Mouse (Mus musculus): ENCODE measurements at regions not wholly inside any gene's neighbourhood (a gene's known extent, or its start where the extent isn't known, plus 50 kb on each side); places are given as distances from the start of the nearest gene placed in this dataset.

DNA sequence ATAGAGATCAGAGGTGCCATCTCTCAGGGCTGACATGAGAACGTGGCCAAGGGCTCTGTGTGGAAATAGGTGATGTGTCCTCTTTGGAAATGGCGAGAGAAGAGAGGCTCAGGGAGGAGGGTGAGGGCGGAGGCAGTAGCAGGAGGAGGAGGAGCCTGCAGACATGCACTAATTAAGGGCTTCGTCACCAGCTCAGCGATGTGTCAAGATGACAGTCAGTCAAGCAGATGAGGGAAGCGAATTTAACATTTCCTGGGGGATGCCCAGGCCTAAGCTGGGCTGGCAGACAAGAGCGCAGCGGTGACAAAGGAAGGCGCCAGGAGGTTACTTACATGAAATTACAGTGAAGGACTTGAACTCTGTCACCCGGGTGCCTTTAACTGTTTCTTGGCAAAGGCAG, 455.1 kb upstream of the Tbx3 start:
- no peak for DNase-seq (ENCODE audit: low spot score in 2 of 2)

DNA sequence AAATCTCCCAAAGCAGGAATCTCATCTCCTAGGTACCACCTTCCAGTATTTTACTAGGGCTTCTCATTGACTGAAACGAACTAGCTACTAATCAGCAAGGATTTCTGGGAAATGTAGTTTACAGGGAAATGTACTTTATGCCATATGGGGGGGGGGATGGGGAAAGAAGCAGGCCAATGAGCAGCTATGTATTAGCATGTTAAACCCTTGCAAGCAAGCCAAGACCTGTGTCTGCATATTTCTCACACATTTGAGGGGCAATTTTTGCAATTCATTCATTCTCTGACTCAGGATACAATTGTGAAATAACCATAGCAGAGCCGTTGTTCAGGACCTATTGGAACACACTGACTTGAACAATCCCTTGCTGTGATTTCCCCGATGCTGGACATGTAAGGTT, 454.3 kb upstream of the Tbx3 start:
- DNase-seq (ENCODE audit: low spot score in 2 of 2) = no peak

DNA sequence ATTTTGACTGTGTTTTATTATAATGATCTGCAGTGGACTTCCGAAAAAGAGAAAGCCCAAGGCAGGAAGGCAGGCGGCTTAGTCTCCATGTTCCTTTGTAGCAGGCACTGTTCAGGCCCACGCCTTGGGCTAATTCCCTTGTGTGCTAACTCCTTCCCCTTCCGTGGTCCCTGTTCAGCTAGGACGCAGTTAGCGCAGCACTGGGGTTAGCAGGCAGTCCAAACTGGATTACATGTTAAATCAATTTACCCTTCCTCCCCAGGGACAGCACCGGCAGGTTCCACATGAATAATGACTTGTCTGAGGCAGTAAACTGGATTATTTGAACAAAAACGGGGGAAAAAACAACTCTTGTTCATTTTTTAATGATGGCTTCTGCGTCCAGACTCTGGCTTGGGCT, 453.4 kb upstream of the Tbx3 start:
- no peak for DNase-seq (ENCODE audit: low spot score in 2 of 2)

DNA sequence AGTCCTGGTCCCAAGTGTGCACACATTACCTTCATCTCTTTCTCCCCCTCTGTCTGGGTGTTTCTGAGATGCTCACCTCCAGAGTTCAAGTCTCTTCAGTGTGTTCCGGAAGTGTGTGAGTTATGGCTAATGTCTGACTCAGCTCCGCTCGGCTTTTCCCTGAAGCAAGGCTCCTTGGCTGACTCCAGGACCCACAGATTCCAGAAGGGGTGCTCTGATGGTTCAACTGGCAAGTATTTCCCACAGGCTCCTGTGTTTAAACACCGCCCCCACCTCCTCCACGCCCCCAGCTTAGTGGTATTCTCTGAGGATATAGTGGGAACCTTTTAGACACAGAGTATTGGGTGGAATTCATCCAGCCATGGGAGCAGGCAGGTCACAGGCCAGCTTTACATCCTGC, 441.8 kb upstream of the Tbx3 start:
- DNase-seq (ENCODE audit: low spot score in 2 of 2) = no peak

DNA sequence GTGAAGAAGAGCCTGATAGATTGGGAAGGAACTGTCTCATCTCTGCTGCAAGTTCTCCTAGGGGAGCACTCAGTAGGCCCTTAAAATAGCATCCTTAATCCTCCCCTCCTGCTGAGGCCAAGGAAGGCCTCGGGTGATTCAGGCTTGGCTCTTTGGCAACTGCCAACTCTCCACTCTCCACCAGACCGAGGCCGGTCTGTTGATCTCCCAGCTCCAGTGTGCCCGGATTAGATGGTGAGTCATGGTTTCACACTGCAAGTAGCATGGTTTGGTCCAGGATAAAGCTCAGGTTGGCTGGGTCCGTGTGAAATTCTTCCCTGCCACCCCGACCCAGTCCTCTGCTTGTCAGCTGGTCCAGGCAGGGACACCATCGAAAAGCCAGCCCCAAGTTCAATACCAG, 437.5 kb upstream of the Tbx3 start:
- DNase-seq (ENCODE audit: low spot score in 2 of 2) = no peak

DNA sequence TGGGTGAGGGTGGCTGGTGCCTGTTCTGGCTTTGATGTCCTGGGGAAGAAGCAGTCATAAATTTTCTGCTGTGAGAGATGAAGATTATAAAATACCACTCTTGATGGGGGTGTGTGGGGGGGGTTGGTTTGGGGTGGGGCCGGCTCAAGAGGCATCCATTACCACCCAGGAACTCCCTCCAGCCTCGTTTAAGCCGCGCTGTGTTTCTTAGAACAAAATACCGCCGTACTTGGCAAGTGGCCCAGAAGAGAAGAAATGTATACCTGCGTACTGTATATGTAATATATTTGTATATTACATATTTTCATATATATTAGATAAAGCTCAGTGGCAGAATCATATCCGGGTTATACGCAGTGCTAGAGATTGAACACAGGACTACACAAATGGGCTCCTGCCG, 434.6 kb upstream of the Tbx3 start:
- DNase-seq (ENCODE audit: low spot score in 2 of 2) = no peak

DNA sequence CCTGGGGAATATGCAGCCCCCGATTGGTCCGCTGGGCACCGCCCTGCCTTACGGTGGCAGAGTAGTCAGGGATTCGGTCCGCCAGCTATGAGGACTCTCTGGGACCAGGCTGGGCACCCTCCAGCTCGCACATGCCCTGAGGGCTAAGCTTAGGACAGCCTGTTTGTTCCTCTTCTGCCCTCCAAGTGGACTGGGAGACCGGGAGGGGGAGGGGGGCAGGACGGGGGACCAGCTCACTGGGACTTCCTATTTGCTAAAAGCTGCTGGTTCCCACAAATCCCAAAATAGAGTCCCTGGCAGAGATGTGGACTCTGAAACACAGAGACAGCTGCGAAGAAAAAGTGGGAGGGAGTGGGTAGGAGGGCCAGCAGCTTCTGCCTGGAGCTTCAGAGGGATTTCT, 423.6 kb upstream of the Tbx3 start:
- DNase-seq (ENCODE audit: low spot score in 2 of 2) = no peak

DNA sequence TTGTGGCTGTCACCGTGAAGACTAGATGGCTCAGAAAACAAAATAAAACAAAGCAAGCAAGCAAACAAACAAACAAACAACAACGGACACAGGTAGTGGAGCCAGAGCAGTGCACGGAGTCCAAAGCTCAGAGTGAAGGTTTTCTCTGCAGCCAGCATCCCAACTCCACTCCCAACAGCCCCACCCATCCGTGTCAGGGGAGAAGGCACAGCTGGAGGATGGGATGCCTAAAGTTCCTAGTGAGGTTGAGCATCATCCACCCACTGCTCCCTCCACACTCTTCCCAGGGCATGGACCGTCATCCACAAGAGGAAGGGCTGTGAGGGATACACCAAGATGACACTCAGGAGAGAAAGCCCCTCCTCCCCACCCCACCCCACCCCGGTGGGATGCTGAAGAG, 421.8 kb upstream of the Tbx3 start:
- DNase-seq (ENCODE audit: low spot score in 2 of 2) = no peak

DNA sequence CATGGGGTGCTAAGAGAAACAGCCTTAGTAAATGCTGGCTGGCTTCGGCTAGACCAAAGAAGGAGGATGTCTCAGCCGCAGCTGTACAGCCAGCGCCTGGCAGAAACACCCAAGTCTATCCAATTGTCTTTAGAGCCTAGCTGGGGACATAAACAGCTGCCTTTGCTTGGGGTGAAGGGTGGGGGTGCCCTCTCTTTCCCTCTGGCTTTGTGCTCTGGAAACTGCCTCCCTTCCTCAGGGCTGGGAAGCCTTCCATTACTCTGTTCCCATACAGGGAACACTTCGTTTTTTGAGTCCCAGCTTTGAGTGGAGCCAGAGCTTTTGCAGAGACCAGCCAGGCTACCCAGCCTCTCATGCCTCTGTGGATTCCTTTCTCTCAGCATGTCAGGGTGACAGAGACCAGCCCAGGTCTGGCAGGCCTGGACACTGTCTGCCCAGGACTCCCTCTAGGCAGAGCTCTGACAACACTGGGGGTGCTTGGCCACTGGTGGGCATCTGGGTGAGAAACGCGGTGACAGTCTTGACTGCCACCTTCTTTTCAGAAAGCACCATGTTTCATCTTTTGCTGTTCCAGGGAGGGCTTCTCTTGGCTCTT, 421.2 kb upstream of the Tbx3 start:
- no peak for DNase-seq (ENCODE audit: low spot score in 2 of 2)

DNA sequence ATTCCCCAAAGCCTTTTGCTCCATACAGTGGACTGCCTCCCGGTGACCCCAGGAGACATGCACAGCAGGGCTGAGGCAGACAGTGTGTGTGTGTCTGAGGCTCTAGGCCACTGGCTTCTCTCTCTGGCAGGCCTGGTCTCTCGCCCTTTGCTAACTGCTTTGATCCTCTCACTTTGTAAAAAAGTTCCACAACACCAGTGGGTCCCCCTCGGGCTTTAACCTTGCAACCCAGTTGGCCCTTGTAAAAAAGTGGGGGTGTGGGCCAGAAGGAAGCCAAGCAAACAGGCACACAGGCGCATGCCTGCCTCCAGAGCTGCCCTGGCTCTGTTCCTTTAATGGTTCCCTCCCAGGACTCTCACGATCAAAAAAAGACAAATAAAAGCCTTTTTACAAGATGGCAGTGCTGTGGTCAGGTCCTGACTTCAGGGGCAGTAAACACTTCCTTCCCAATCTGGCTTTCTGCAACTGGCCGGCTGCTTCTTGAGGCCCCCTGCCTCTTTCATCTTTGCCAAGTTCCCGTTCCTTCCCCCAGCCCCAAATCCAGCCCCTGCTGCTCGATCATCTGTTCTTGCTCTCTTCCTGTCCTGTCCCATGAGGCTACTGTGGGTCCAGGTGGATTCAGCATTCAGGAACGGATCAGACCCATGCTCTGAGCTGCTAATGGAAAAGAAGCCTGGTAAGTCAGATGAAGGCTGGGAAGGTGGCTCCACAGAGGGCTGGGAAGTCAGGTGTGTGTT, 419.0 kb upstream of the Tbx3 start:
- DNase-seq (ENCODE audit: low spot score in 2 of 2) = no peak

DNA sequence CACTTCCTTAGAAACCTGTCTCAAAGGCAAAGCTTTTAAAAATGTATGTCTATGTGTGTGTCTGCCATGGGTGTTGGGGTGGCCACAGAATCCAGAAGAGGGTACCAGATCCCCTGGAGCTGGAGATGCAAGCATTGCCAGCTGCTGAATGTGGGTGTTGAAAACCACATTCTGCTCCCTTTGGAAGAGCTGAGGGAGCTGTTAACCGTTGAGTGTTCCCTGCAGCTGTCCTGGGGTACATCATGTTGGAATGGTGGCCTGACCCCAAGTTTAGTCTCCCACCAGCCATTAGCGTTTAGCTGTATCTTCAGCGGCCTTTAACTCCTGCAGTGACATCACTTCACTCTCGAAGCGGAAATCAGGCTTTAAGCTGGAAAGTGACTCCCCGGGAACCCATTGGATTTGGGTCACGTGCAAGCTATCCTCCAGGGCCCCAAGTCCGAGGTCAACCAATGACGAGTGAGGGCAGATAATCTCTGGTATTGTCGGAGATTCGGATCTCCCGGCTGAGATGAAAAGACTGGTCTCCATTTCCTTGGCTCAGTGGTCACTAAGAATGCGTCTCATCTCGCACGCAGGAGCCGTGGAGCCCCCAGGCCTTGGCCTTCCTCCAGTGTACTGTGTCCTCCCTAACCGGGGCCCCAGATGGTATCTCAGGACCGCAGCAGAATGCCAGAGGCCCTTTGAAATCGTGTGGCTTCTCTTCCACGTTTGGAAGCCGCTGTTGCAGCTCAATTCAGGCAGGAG, 412.9 kb upstream of the Tbx3 start:
- DNase-seq (ENCODE audit: low spot score in 2 of 2) = no peak

DNA sequence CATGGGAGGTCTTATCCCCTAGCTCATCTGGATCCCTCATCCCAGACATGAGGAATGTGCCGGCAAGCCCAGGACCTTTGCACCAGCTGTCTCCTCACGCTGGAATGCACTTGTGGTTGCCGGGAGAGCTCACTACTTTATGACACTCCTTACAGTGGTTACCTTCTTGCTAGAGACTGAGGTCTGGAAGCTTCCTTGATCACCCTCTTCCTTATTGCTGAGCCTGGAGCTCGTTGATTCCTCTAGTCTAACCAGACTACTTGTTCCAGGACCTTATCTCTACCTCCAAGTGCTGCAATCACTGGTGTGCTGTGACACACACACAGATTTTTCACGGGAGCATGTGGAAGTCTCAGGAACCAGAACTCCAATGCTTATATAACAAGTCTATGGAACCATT, 411.6 kb upstream of the Tbx3 start:
- no peak for DNase-seq (ENCODE audit: low spot score in 2 of 2)

DNA sequence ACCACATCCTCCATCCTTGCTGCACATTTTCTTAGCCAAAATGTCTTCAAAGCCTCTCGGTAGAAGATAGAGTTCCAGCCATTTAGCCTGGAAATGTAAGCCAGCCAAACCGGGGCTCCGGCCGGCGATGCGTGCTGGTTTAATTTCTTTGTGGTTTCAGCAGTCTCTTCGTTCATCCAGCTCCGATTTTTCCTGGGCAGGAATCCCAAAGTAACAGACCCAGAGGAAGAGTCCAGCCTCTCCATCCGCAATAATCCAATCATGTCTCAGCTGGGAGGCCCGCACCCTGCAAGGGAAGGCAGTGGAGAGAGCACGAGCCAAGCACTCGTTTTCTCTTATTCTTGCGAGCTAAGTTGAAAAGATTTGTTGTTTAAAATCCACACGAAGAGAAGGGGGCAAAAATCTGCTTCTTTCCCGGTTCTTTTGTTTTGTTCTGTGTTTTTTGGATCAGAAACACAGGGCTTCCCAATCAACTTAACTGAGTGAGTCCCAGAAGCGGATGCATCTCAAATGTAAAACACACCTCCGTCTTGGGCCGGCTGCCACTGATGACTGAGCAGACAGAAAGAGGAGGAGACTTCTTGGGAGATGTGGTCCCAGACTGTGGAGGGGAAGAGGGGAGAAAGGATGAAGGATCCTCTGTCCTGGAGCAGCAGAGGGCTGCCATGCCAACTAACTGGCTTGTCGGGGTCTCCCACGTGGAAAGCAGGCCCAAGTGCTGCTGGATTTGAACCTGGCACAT, 405.1 kb upstream of the Tbx3 start:
- DNase-seq (ENCODE audit: low spot score in 2 of 2) = no peak

DNA sequence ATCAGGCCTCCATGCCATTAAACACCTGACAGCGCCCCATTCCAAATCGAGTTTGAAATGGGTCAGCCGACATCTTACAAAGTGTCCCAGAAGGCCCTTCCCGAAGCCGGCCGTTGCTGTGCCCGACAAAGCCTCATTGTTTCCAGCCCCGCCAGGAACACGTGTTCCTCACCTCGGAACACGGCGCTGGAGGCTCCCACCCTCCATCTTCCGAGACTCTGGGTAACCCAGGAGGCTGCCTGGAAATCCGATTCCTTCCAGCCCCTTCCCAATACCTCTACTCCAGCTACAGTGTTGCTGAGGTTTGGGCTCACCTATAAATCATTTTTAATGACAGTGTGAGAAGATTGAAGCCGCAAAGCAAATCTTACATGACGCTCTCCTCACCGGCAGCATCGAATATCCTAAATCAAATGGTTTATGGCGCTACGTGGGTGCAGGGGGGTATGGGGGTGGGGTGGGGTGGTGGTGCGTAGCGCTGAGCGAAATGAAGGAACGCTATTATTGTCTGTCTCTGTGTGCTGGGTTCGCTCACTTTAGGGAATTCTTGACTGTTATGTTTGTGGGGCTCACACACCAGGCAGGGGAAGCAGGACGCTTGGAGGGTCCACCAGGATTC, 399.1 kb upstream of the Tbx3 start:
- DNase-seq (ENCODE audit: low spot score in 2 of 2) = no peak

DNA sequence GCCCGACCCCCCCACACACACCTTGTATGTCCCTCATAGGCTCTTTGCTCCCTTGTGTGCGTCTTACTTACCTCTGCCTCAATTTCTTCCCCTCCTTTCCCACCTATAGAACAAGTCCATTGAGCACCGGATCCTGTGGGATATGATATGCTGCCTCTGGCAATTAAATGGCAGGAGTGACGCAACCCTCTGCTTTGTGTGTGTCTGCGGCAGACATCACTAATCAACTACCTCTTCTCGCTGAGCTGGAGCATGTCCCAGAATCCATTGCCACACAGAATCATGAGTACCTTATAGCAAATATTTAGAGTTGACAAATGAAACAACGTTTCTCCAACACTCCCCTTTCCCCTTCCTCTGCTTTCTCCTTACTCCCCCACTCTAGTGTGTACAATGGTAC, 397.3 kb upstream of the Tbx3 start:
- DNase-seq (ENCODE audit: low spot score in 2 of 2) = no peak

DNA sequence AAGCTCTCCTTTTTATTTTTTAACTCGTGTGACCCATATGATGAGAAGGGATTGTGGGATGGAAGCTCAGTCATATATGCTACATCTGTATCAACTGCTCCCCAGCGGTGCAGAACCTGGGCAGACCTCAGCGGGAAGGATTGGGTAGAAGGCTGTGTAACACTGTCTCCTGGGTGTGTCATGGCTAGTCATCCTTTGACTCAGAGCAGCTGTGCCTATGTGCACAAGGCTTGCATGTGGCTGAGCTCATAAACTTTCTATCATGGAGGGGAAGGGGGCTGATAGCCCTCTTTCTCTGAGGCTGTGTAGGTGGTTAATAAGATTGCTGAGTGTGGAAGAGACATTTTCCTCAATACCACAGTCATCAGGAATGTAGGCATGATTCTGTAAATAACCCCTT, 396.9 kb upstream of the Tbx3 start:
- DNase-seq (ENCODE audit: low spot score in 2 of 2) = no peak

DNA sequence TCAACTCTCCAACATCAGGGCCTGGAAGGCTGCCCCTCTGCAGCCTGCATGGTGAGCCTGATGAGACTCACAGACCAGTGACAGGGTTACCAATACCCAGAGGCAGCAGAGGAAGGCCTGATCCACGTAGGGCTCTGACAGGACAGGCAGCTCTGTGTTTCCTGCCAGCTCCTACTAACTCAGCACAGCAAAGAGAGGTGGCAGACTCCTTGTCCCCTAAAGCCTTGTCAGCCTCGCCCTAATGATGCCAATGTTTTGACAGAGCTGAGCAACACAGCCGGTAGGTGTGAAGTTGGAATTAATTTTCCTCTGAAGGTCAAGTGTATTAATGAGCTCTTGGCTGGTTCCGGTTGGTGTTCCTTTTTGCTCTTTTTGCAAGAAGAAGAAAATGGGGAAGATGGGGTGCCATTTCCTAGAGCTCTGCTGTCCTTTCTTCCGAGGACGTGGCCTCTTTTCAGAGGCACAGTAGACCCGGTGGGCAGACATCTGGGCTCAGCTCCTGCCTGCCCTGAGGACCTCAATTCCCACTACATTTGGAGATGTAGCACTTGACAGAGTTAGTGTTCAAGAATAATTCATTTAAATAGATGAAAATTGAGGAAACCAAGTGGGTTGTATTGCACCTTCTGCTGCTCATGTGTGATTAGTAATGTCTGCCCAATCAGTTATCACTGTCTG, 395.5 kb upstream of the Tbx3 start:
- DNase-seq (ENCODE audit: low spot score in 2 of 2) = no peak

DNA sequence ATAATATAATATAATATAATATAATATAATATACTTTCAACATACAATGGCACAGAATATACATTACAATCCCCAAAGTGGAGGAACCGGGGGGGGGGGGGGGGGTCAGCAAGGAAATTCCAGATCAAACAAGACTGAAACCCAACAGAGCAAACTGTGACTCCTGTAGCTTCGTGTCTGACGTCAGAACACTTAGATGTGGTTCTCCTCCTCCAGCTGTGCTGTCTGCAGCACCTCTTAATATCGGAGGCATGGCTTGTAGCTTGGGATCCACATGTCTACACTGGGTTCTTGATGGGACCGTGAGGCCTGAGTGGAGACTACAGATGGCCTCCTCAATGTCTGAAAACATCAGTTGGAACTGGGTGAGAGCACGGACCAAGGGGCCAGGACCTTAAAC, 390.3 kb upstream of the Tbx3 start:
- peak in 1 of 2 experiments; percentile 6 for DNase-seq (ENCODE audit: low spot score in 2 of 2)

DNA sequence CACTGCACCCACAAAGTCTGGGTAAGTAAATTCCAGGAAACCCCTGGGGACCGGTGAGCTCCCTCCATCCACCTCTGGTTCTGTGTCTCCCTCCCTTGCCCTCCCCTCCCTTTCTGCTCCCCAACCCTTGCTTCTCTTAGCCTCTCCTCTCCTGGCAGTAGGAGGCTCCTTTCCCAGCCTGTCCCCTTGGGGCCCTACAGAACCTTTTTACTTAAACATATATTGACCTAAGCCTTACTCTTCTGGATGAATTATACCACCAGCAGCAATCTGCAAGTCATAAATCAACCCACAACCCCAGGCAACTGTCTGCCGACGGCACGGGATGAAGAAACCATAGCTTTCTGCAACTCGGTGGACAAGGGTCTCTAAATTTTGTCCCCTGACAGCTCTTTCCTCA, 380.7 kb upstream of the Tbx3 start:
- DNase-seq (ENCODE audit: low spot score in 2 of 2) = no peak

DNA sequence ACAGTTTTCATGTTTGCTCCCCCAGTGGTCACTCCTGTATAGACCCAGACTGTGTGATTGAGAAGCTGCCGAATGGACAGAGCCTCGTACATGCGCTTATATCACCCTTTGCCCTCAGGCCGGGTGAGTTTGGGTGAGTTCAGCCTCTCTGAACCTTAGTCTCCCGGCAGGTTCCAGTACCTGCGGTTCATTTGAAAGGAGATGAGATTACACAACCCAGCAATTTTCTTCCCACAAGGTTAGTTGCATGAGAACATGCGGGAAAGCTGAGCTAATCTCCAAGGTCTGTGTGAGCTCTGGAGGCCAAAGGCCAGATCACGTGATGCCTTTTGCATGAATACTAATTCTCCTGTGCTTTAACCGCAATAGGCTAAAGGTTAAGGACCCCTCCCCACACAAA, 378.1 kb upstream of the Tbx3 start:
- no peak for DNase-seq (ENCODE audit: low spot score in 2 of 2)

DNA sequence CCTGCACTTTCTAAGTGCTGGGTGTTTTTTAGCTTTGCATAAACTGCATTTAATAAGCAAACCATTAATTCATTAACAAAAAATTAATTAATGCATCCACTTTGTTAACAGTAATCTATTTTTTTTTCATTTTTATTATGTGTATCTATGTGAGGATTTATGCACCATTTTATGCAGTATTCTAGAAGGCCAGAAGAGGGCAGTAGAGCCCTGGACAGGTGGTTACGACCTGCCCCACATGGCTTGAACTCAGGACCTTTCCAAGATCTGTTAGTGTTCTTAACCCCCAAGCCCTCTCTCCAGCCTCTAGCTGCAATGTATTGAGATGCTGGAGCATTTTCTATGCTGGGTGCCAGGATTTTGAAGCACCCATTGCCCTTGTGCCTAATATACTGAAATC, 377.6 kb upstream of the Tbx3 start:
- no peak for DNase-seq (ENCODE audit: low spot score in 2 of 2)

DNA sequence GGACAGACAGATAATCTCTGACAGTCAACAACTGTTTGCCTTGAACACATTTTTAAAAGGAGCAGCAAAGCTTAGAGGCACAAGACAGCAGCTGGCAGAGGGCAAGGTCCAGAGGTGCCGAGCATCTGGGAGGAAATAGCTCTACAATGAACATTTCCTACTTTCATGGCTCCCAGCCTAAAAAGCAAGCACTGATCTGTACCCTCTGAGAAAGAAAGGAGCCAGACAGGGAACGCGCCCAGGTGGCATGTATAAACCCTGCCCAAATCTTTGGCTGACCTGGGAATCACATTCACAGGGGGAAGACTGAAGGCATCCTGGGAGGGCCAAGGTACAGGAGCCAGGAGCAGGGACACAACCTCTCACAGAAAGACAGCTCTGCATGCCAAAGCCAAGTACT, 371.2 kb upstream of the Tbx3 start:
- no peak for DNase-seq (ENCODE audit: low spot score in 2 of 2)

All from natural killer cell, adult 2 months (primary cell).